Mouse (Mus musculus) embryonic facial prominence, embryonic 15.5 days (tissue): ENCODE measurements at regions not wholly inside any gene's neighbourhood (a gene's known extent, or its start where the extent isn't known, plus 50 kb on each side); places are given as distances from the start of the nearest gene placed in this dataset.

Experiments used
- ATAC-seq: fragments of 200-750 bp; cut with Nextera tagmentation; 2 replicates; pipeline ENCODE4 v1.8.0; 2017; ENCODE audit warnings: low read depth, moderate TSS enrichment; ENCODE audit not compliant: insufficient number of reproducible peaks, low FRiP score, low TSS enrichment
- H3K27ac ChIP-seq: fragments of 300-500 bp; sonication (generic); replicated peaks from 2 replicates; pipeline ENCODE4 v1.5.1; 2015; ENCODE audit warnings: mild to moderate bottlenecking, inconsistent platforms
- H3K27me3 ChIP-seq: fragments of 300-500 bp; sonication (generic); 2 replicates; pipeline ENCODE4 v1.6.1; 2015; ENCODE audit warnings: inconsistent platforms
- H3K36me3 ChIP-seq: fragments of 300-500 bp; sonication (generic); 2 replicates; pipeline ENCODE4 v1.6.1; 2015; ENCODE audit warnings: mild to moderate bottlenecking, inconsistent platforms
- H3K4me1 ChIP-seq: fragments of 300-500 bp; sonication (generic); 2 replicates; pipeline ENCODE4 v1.6.1; 2015; ENCODE audit warnings: inconsistent platforms
- H3K4me2 ChIP-seq: fragments of 300-500 bp; sonication (generic); replicated peaks from 2 replicates; pipeline ENCODE4 v1.6.1; 2015; ENCODE audit warnings: mild to moderate bottlenecking, inconsistent platforms
- H3K4me3 ChIP-seq: fragments of 300-500 bp; sonication (generic); replicated peaks from 2 replicates; pipeline ENCODE4 v1.5.1; 2015; ENCODE audit warnings: mild to moderate bottlenecking, inconsistent platforms
- H3K9ac ChIP-seq: fragments of 300-500 bp; sonication (generic); 2 replicates; pipeline ENCODE4 v1.6.1; 2015; ENCODE audit warnings: inconsistent platforms
- H3K9me3 ChIP-seq: fragments of 300-500 bp; sonication (generic); replicated peaks from 2 replicates; pipeline ENCODE4 v1.6.1; 2016; ENCODE audit warnings: inconsistent platforms
- WGBS: fragments of 180-500 bp; shearing (Covaris S2); methylation state at CpG from one replicate; pipeline ENCODE4 v1.1.7; 2015; 5-methylcytosine and 5-hydroxymethylcytosine counted together

DNA sequence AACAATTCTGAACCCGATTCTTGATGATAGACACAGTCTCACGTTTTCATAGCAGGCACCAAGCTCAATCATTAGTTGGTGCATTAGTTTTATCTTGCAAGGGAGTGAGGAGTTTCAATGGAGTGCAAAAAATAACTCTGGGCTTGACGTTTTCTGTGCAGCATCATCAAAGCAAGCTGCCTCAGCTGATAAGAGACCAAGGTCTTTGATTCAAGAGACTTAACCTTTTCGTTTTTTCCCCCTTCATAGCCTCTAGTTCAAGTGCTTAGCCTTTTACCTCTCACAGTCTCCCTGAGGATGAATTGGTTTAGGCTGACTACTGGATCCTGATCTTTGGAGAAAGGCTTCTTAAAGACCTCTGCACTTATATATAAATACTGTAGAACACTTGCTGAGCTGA lies 109.1 kb upstream of the Sel1l start:
- Histone ChIP-seq H3K4me2 (no peak overlapping the region), H3K27me3 (no peaks in the 10 kb centered on the region), H3K4me3 (no peak overlapping the region), H3K9ac (no peak overlapping the region), H3K9me3 (no peaks in the 10 kb centered on the region), H3K36me3 (no peaks in the 10 kb centered on the region), H3K4me1 (no peaks in the 10 kb centered on the region), H3K27ac (no peak overlapping the region)
- no peak for ATAC-seq
- 68% methylated on average over 4 of the region's 4 CpGs for WGBS

GRCm38 (mm10) chr12:91956411-91956810 lies 107.5 kb upstream of the Sel1l start:
- no peaks in the 10 kb centered on the region for H3K4me1 ChIP-seq
- H3K9me3 ChIP-seq: no peaks in the 10 kb centered on the region
- no peaks in the 10 kb centered on the region for H3K36me3 ChIP-seq
- no peaks in the 10 kb centered on the region for H3K27me3 ChIP-seq
- H3K27ac ChIP-seq: no peak overlapping the region
- no peak overlapping the region for H3K4me3 ChIP-seq
- no peak overlapping the region for H3K9ac ChIP-seq
- no peak for ATAC-seq
- WGBS: 63% methylated on average over 3 of the region's 3 CpGs
- no peak overlapping the region for H3K4me2 ChIP-seq

GRCm38 (mm10) chr12:91948602-91949167 lies 99.7 kb upstream of the Sel1l start:
- Histone ChIP-seq H3K4me1 (no peaks in the 10 kb centered on the region), H3K27ac (no peak overlapping the region), H3K9me3 (no peaks in the 10 kb centered on the region), H3K4me2 (no peak overlapping the region), H3K27me3 (no peaks in the 10 kb centered on the region), H3K9ac (no peak overlapping the region), H3K36me3 (no peaks in the 10 kb centered on the region), H3K4me3 (no peak overlapping the region)
- ATAC-seq: no peak
- 77% methylated on average over 8 of the region's 8 CpGs for WGBS

GRCm38 (mm10) chr12:91947998-91948397 lies 99.0 kb upstream of the Sel1l start:
- Histone ChIP-seq H3K36me3 (no peaks in the 10 kb centered on the region), H3K4me2 (no peak overlapping the region), H3K4me1 (no peaks in the 10 kb centered on the region), H3K9me3 (no peaks in the 10 kb centered on the region), H3K4me3 (no peak overlapping the region), H3K27me3 (no peaks in the 10 kb centered on the region), H3K9ac (no peak overlapping the region), H3K27ac (no peak overlapping the region)
- 81% methylated on average over 3 of the region's 3 CpGs for WGBS
- no peak for ATAC-seq

DNA sequence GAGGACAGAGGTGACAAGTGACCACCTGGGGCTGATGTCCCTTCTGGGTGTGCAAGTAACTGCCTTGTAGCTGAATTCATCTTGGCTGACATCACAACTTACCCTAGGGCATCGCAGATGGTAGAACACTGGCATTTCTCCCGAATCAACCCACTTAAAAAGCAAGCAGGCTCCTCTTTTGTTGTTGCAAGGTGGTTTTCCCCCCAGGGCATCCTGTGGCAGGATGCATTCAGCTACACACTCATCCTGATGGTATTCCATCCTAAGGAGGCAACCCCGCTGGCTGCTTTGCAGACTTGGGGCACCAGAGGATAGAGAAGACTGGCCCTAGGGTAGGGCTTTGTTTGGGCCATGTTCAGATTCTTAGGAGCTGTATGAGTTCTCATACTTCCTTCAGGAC lies 97.6 kb upstream of the Sel1l start:
- no peak for ATAC-seq
- Histone ChIP-seq H3K4me1 (no peaks in the 10 kb centered on the region), H3K9ac (no peak overlapping the region), H3K4me2 (no peak overlapping the region), H3K9me3 (no peaks in the 10 kb centered on the region), H3K36me3 (no peaks in the 10 kb centered on the region), H3K4me3 (no peak overlapping the region), H3K27ac (no peak overlapping the region), H3K27me3 (no peaks in the 10 kb centered on the region)
- 69% methylated on average over 3 of the region's 3 CpGs for WGBS

GRCm38 (mm10) chr12:91932490-91933361 lies 83.8 kb upstream of the Sel1l start:
- no peak overlapping the region for H3K27ac ChIP-seq
- H3K9ac ChIP-seq: no peak overlapping the region
- no peak overlapping the region for H3K4me3 ChIP-seq
- H3K4me1 ChIP-seq: no peaks in the 10 kb centered on the region
- H3K4me2 ChIP-seq: no peak overlapping the region
- H3K27me3 ChIP-seq: no peaks in the 10 kb centered on the region
- WGBS: 58% methylated on average over 7 of the region's 7 CpGs
- no peaks in the 10 kb centered on the region for H3K36me3 ChIP-seq
- H3K9me3 ChIP-seq: no peaks in the 10 kb centered on the region
- ATAC-seq: no peak

GRCm38 (mm10) chr12:91931586-91931985 lies 82.6 kb upstream of the Sel1l start:
- ATAC-seq: no peak
- H3K4me2 ChIP-seq: no peak overlapping the region
- H3K9me3 ChIP-seq: no peaks in the 10 kb centered on the region
- no peak overlapping the region for H3K9ac ChIP-seq
- H3K27me3 ChIP-seq: no peaks in the 10 kb centered on the region
- H3K36me3 ChIP-seq: no peaks in the 10 kb centered on the region
- H3K4me1 ChIP-seq: no peaks in the 10 kb centered on the region
- H3K27ac ChIP-seq: no peak overlapping the region
- H3K4me3 ChIP-seq: no peak overlapping the region
- 83% methylated on average over 6 of the region's 6 CpGs for WGBS

- H3K36me3 ChIP-seq: no peaks in the 10 kb centered on the region
- H3K27me3 ChIP-seq: no peaks in the 10 kb centered on the region
- no peak for ATAC-seq
- H3K27ac ChIP-seq: no peak overlapping the region
- H3K4me1 ChIP-seq: no peaks in the 10 kb centered on the region
- no peak overlapping the region for H3K9ac ChIP-seq
- H3K4me2 ChIP-seq: no peak overlapping the region
- no peaks in the 10 kb centered on the region for H3K9me3 ChIP-seq
- 65% methylated on average over 7 of the region's 7 CpGs for WGBS
- H3K4me3 ChIP-seq: no peak overlapping the region
These were observed 80.6 kb upstream of the Sel1l start for GRCm38 (mm10) chr12:91929386-91930054.

DNA sequence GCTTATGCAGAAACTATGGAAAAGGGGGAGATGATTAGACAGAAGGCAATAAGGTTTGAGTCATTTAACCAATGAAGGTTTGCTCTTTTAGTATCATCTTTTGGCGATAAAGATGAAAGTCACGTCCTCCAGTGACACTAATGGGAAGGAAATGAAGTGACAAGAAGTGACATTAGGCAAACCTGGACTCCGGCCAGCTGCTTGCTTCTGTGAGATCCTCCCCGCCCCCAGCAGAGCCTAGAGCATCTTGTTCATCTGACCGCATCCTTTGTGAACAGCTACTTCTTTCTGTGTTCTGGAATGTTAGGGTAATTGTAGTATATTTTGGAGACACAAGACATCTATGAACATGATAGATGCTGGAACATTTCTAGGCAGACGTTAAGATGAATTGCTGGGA lies 78.6 kb upstream of the Sel1l start:
- no peaks in the 10 kb centered on the region for H3K4me1 ChIP-seq
- H3K9me3 ChIP-seq: no peaks in the 10 kb centered on the region
- no peaks in the 10 kb centered on the region for H3K36me3 ChIP-seq
- ATAC-seq: no peak
- no peak overlapping the region for H3K9ac ChIP-seq
- H3K27ac ChIP-seq: no peak overlapping the region
- no peak overlapping the region for H3K4me3 ChIP-seq
- H3K4me2 ChIP-seq: no peak overlapping the region
- H3K27me3 ChIP-seq: no peaks in the 10 kb centered on the region
- WGBS: 78% methylated on average over 6 of the region's 6 CpGs

DNA sequence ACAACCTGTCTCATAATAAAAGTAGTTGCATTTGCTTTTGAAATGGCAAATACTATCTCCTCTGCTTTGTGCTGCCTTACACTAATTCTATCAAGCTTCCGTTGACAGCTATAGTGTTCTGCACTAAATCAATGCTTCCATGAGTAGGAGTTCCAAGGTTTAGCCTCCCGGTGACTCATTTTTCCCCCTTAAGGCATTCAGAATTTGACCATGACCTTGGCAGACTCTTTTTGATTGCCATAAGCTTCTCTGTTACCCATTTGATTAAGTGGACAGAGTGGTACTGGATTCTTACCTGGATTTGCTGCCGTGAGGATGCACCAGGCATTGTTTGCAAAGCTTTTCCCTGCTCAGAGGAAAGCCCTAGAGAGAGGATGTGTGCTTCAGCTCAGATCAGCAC lies 66.5 kb upstream of the Sel1l start:
- Histone ChIP-seq H3K27me3 (no peaks in the 10 kb centered on the region), H3K36me3 (no peaks in the 10 kb centered on the region), H3K4me2 (no peak overlapping the region), H3K9ac (no peak overlapping the region), H3K9me3 (no peaks in the 10 kb centered on the region), H3K4me3 (no peak overlapping the region), H3K4me1 (no peaks in the 10 kb centered on the region), H3K27ac (no peak overlapping the region)
- ATAC-seq: no peak
- WGBS: 84% methylated on average over 3 of the region's 3 CpGs

DNA sequence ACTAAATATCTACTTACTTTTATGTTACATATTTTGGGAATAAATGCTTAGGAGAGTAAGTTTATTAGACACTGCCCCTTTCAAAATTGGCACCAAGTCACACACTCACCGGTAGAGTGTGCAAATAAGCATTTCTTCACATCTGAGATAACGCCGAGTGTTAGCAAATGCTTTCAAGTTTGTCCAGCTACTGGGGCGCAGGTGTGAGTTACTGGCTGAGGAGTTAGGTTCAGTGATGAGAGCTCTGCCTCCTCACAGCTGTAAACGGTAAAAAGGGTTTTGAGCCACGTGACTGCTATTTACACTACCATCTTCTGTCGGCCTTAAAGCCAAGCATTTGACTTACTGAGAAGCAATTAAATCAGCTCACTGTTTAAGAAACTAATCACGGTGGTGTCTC lies 61.6 kb upstream of the Sel1l start:
- Histone ChIP-seq H3K9me3 (no peaks in the 10 kb centered on the region), H3K4me2 (no peak overlapping the region), H3K36me3 (no peaks in the 10 kb centered on the region), H3K9ac (no peak overlapping the region), H3K4me3 (no peak overlapping the region), H3K4me1 (no peaks in the 10 kb centered on the region), H3K27ac (no peak overlapping the region), H3K27me3 (no peaks in the 10 kb centered on the region)
- no peak for ATAC-seq
- WGBS: 66% methylated on average over 8 of the region's 8 CpGs
